Mouse (Mus musculus): ENCODE measurements around the gene Plekhd1. TPM values are rescaled to one million over a fixed set of nuclear protein-coding genes. Genes with fewer than 3 reads are reported as not detected.

Gene Plekhd1
- total RNA-seq (2021) = 1 to 10 TPM in 1 of 2 experiments, under 1 TPM in 1; 0.29 to 1.1 TPM

DNA sequence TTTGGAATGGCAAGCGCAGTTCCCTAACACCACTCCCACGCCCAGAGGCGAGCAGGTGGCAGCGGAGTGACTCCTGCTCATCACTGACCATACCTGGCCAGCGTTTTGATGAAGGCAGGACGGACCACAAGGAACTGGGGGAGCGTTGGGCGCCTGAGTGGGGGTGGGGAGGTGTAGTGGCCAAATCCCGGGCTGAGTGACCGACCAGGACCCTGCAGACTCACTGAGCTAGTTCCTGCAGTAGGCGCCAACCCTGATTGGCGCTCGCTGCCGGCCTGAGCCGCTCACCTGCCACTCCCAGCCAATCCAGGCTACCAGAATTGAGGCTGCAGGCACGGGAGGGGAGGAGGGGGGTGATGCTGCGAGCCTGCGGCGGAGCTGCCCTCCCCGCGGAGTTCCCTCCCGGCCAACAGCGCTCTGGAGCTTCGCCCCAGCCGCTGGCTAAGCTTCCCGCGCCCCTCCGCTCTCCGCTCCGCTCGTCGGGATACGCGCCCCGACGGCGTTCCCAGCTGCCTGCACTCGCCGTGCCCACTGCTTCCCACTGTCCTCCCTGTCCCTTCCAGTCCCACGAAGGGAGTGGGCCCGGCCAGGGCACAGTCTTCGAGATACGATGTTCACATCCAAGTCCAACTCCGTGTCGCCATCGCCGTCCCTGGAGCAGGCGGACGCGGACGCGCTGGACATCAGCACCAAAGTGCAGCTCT is at the start of gene Plekhd1:
Gene Plekhd1, plus strand, starts transcription at position 323 of the 704 bp plus-strand sequence.
- peak; percentile 44 for DNase-seq

DNA sequence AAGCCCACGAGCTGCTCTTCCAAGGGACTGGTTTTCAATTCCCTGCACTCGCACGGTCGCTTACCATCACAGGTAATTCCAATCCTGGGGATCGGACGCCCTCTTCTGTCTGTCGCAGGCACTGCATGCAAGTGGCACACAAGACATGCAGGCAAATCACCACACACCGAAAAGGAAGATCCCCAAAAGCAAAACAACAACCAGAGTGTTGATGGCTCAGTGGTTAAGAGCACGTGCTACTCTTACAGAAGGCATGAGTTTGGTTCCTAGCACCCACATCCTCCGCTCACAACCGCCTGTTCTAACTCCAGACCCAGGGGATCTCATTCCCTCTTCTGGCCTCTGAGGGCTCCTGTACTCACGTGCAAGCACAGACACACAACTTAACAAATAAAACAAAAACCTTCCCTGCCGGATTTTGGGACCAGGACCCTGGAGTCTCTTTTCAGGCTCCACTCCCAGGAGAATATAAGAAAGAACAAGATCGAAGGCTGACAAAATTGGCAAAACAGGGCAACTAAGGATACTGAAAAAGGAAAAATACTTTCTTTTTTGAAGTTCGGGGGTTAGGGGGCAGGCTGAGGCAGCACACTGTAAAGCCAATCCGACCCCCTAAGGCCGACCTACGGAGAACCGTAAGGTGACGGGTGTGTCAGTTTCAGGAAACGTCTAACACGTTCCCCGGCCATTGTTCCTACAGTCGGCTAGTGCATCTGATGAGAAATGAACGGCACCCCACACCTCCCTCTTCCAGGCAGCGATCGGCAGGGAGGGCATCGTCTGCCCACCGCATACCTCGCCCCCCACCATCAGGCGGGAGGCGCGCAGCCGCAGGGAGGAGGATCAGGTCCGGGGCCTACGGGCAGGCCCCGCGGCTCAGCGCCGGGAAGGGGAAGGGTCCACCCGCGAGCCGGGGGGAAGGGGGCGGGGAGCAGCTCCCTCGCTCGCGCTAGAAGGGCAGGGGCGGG is 49.4 kb upstream of the Plekhd1 start:
- peak; percentile 68 for DNase-seq

DNA sequence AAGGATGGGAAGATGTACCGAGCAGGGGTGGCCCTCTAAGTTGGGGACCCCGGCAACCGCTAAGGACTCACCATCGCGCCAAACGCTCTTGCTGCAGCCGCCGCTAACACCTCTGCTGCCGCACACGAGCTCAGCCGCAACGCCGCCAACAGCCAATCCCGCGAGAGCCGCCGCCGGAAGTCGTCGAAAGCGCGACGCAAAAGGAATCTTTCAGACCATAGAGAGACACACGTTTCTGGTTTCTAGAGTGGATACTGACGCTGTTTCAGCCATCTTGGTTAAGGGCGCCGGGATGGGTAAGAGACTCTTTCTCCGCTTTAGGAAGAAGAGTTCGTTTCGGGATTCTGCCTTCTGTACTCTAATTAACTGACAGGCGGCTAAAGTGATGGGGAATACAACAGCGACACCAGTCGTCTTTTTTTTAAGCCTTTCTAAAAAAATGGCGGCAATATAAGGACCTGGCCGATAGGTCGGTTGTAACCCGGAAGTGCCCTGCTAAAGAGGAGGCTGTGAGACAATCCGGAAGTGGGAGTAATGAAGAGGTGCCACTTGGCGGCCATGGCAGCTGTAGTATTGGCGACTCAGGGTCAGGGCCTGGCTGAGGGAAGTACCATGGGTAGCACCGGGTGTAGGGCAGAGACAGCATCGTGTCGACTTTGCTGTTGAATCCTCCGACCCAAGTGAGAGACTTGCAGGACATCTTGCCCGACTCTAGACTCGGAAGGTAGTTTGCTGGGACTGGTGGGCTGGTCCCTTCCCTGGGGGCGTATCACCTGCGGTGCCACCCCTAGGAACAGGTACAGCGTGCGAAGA is 48.5 kb upstream of the Plekhd1 start, which contains the start of the genes Slc39a9 and Erh:
Gene Slc39a9, plus strand, starts transcription at position 191 of the 813 bp plus-strand sequence.
Gene Erh, minus strand, starts transcription at position 649 of the 813 bp plus-strand sequence.
- DNase-seq = peak; percentile 94

DNA sequence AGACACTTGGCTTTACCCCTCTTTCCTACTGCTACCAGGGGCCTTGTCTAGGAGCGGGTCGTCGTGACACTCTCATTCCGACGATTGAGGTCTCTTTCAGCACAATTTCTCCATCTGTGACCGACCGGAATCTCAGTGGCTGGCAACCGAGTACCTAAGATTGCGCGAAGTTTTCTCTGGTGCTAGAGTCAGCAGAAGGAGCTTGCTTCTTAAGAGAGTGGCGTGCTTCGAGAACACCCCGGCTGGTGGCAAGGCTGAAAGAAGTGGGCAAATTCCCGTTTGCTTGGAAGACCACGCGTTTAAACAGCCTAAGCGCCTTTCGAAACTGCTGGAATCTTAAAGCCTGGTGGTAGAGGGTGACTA is 47.9 kb upstream of the Plekhd1 start:
- DNase-seq = no peak

DNA sequence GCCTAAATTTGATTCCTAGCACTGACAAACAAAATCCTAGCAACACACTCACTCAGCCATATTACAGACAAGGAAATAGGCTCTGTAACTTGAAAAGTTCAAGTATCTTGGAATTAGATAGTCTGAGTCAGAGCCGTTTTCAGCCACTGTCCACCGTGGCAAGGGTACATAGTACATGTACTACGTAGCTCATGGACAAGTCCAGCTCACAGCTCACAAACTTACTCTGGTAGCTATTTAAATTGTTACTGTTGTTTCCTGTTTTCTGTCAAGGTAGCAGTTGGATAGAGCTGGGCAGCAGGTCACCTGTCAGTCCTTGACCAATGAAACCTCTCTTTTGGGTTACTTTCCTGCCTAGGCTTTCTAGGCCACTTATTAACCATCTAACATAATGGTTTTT is 46.0 kb upstream of the Plekhd1 start:
- no peak for DNase-seq

DNA sequence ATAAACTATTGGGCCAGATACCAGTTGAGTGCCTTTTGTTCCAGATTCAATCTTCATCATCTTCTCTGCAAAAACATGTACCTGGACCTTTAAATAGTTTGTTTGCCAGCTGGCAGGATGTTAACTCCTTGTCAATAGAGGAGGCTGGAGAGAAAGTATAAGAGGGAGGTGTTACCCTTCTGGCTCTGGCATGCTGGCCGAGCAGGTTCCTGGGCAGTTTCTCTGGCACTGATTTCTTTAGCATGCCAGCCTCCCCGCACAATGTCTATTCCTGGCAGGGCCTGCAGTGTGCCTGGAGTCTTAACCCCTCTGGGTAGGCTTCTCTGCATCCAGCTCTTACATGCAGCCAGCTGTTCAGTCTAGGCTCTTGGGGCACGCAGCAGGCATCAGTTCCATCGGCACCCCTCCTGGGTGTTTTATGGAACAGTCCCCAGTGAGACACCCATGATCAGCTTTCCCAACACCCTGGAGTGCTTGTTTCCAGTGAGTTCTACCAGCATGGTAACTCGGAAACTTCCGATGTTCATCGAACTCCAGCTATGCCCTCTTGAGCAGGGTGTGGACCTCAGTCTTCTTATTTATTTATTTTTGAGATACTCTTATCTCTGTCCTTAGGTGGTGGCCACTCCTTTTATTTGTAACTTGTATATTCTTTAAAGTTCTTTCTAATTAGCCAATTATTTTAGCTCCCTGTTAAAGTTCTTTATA is 38.3 kb upstream of the Plekhd1 start:
- peak; percentile 63 for DNase-seq

DNA sequence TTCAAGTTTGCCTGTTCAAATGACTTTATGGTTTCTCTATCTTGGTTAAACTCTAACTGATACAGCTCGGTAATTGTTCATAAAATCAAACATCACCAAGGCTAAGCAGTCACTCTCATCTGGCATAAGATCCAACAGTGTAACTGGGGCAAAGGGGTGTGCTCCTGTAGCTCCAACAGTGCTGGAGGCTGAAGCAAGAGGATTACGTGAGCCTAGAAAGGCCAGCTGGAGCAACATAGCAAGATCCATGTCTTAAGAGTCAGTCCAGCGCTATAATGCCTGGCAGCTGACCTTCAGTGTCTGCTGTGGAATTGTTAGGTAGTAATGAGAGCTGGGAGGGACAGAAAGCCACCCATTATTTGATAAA is 37.7 kb upstream of the Plekhd1 start:
- DNase-seq = no peak

DNA sequence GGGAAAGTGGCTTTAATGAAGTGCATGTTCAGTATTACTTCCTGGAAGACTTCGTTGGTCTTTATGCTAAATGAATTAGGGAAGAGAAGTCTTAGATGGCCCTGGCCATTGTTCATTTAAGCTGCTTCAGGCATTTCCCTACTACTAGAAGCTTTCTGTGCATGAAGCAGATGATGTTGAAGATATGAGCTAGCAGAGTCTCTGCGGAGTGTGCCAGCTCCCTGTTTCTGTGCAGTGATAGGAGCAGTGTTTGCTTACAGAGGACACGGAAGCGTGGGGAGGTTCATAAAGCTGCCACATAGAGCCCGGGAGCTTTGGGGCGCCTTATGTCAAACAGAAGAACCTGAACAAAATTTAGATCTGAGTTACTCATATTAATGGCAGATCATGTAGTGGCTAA is 33.7 kb upstream of the Plekhd1 start:
- DNase-seq = no peak

DNA sequence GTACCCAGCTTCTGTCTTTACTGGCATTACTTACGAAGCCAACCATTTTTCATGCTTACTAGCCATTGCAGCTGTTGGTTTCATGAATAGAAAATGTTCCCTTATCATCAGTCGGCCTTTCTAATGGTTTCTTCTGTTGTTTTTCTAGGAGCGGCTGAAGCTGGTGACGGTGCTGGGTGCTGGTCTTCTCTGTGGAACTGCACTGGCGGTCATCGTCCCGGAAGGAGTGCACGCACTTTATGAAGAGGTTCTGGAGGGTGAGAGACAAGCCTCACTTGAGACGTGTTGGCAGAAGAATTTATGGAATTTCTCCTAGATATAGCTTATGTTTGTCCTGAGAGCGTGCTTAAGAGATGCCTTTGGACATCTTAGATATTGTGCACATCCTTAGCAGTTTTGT is 30.1 kb upstream of the Plekhd1 start:
- no peak for DNase-seq

DNA sequence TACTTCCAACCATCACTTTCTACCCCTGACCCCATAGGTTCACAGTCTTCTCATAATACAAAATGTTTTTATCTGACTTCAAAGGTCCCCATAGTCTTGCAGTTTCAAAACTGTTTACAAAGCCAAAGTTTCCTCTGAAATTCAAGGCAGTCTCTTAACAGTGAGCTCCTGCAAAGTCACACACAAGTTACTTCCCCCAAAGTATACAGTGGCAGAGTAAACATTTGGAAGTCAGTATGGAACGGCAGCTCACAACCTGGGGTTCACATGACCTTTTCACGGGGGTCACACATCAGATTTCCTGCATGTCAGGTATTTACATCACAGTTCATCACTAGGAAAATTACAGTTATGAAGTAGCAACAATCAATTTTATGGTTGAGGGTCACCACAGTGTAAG is 28.5 kb upstream of the Plekhd1 start:
- no peak for DNase-seq

DNA sequence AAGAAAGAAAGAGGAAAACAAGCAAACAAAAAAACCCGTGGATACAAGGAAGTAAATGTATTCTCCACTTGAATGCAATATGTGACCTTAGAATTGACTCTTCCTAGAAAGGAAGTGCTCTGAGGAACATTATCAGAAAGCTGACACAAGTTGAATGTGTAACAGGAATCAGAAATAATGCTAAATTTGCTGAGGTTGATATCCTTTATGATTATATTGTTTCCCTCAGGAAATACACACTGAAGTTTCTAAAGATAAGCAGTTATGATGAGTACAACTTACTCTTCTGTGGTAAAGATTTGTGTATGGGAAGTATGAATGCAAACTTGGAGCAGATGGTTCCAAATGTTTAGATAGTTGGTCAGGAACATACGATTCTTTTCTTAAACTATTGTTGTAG is 24.0 kb upstream of the Plekhd1 start:
- no peak for DNase-seq

DNA sequence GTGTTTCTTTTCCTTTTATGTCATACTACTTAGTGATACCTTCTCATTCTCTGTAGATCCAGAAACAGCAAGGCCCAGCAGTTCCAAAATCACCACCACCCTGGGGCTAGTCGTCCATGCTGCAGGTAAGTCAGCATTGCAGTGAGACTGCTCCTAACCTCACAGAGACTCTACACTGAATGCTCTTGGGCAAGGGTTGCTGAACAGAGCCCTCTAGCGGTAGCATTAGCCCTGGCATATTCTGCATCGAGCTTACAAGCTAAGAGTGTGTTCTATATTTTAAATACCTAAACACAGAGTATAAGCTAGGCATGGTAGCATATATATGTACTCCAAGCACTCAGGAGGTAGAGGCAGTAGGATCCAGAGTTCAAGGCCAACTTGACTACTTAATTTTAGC is 19.2 kb upstream of the Plekhd1 start:
- DNase-seq = peak; percentile 68

DNA sequence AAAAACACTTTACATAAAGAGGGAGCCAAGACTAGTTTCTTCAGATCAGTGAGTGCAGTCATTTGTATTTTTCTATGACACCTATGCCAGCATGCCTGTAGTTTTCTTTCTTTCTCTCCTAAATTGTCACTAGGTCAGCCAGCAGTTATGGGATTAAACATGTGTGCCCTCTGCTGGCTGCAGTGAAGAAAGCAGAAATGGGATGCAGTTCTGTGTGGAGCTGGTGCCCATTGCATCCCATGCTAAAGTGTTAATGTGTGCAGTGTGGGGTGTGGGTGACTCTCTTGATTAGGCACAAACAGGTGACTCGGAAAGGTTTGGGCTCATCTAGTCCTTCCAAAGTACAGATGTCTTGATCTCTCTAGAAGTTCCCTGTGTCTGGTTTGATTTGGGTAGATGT is 11.1 kb upstream of the Plekhd1 start:
- DNase-seq = peak; percentile 49

DNA sequence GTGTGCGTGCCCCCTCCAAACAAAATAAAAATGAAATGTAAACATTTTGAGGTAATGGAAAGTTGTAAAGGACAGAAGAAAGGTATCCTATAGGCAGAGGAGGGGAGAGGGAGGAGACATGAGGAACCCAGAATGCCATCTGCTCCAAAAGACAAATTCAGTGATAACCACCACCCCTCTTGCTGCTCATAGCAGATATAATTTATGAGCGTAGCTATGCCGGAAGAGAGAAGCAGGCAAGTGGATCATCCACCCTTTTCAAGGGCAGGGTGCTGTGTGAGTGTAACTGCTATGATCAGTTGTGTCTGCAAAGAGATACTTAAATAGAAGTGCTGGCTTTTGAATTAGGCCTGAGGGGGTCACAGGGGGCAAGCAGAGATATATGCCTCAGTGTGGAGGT is 8.8 kb upstream of the Plekhd1 start:
- DNase-seq = no peak

DNA sequence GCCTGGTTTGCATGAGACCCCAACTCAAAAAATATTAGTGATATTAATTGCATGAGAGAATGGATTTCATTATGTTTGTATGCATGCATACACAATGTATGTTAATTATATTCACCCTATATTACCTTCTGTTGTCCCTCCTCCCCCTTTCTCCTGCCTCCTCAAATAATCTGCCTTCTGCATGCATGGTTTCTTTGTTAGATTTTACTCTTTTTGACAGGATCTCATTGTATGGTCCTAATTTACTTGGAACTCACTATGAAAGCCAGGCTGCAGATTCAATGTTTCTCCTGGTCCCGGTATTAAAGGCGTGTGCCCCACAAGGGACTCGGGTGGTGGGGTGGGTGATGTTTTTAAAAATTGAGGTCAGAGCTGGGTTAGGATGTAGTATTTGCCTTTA is 8.1 kb upstream of the Plekhd1 start:
- DNase-seq = no peak

DNA sequence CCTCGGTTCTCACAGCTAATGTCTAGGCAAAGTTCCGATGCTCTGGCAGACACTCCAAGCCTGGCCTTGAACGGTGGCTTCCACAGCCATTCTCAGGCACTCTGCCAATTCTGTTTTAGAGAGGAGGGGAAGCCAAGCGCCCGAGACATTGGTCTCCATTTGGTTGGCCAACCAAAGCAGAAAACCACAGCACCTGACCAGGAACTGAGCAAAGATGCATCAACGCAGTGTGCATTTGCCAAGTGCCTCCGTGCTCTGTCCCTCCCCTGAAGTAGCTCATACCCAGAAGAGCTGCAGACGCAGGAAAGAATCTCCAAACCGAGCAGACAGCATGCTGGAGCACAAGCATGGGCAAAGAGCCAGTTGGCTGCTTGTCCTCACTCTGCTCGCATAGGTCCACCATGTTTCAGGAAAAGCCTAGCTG is 4.6 kb upstream of the Plekhd1 start:
- peak; percentile 65 for DNase-seq

DNA sequence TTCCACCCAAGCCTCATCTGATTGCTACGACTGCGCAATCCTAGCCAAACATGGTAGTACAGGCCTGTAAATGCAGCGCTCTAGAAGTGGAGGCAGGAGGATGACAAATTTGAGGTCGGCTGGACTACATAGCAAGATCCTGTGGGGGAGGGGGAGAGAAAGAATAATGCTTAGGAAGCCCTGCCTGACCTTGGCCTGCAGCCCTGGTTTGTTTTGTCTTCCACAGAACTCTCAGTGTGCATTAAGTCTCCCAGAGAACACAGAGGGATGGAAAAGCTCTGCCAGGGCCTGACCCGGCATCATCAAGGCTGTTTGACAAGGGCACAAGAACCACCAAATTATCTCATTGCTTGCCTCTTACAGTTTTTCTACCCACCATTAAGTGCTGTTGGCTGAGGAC is 2.7 kb upstream of the Plekhd1 start:
- DNase-seq = no peak

DNA sequence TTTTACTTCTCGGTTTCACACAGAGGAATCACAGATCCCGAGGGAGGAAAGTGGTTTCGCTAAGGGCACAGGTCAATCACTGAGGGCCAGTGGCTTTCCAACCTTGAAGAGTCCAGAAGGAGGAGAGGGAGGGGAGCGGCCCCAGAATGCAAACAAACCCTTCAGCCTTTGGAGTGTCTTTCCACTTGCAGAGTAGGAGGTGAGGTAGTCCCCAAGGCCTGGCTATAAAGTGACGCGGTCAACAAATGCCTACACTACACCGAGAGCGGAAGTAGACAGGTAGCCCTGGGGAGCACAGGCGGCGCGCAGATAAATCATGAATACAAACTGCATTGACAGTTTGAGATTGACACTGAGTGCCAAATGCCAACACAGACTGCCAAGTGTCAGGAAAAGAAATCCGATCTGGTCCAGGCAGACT is 710 bp upstream of the Plekhd1 start:
- no peak for DNase-seq

DNA sequence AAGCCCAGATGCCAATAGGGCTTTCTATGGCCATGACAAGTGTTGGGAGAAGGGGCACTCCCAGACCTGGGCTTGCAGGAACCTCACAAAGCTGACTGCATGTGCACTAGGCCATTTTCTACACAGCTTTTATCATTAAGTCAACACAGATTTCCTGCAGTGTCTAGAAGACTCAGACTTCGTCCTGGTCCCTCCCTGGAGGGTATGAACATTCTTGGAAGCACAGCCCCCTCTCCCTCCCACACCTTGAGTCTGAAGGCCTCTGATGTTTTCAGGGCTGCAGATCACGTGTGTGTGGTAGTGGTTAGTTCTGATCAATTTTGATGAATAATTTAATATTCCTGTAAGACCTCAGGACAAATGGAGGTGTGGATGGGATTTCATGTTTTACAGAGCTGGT is 1.3 kb downstream of the Plekhd1 start:
- DNase-seq = no peak

DNA sequence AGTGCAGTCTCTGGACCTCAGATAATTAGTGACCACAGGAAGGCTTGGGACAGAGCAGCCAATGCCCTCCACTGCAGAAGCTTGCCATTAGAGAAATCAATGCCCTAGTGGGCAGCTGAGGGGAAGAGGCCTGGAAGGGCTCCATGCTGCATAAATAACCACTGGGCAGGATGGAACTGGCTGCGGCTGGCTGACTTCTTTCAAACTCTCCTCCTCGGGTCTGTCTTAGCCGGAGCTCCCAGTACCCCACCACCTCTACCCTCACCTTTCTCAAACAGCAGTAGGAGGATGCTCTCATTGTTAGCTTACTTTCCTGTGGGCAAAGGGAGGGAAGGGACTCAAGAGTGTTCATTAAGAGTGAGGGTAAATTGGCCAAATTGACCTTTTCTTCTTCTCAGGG is 2.6 kb downstream of the Plekhd1 start:
- DNase-seq = no peak

DNA sequence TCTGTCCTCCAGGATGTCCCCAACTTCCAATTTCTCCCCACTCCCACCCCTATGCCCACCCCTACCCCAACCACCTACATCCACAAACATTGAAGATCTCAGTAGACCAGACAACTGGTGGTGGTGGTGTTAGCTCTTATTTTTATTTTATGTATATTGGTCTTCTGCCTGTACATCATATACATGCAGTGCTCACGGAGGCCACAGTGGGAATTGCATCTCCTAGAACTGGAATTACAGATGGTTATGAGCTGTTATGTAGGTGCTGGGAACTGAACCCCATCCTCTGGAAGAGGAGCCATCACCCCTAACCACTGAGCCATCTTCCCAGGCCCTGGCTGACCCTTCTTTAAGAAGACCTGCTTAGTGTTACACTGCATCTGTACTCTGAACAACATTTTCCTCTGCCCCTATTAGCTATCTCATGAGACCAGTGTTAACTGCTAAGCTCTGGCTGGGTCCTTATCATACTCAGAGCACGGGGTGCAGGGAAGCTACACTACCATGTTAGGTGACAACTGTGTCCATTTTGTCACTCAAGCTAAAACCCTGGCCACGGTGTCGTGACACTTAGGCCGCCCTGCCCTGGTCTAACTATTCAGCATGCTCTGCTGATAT is 6.2 kb downstream of the Plekhd1 start:
- DNase-seq = no peak

DNA sequence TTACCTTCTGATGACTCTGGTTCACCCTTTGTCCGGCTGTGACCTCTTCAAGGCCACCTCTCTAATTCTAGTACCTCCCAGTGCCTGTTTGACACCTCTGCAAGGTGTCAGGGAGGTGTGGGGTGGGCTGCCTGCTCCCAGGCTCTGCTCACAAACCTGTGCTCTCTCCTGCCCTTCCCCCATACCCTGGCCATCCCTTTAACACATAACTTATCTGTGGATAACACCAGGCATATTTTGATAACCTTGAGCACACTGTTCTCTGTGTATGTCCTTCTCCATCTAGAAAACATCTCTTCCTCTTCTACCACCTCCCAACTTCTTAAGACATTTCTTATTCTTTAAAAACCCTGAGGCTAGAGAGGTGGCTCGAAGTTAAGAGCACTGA is 6.7 kb downstream of the Plekhd1 start:
- DNase-seq = no peak

Measured in heart, postnatal 4 days (tissue).